Mouse (Mus musculus): ENCODE data around the gene Gpr39.

- TF ChIP-seq CTCF (IDR thresholded peaks at IDR 0.05; ENCODE audit: control insufficient read depth, insufficient read depth, low read length) (no peak), POLR2A (IDR thresholded peaks at IDR 0.05; ENCODE audit: borderline replicate concordance, control insufficient read depth, low read depth, low read length) (no peak)
Observed at GRCm38 (mm10) chr1:125744766-125745165, 68.0 kb downstream of the Gpr39 start.

Data from bone marrow, adult 2 months (tissue).